Mouse (Mus musculus) C2C12 (cell line): ENCODE data around the gene Eif3g.

Experiments used
- CEBPB ChIP-seq: IDR thresholded peaks from one replicate; pipeline ENCODE4 v1.6.1; 2011; ENCODE audit warnings: low read depth, mild to moderate bottlenecking, control low read depth, moderate library complexity
- CTCF ChIP-seq: IDR thresholded peaks from one replicate; pipeline ENCODE4 v1.5.1; 2011; ENCODE audit not compliant: control insufficient read depth, insufficient read depth, insufficient read length
- FOSL1 ChIP-seq: IDR thresholded peaks from one replicate; pipeline ENCODE4 v1.8.0; 2011; ENCODE audit warnings: mild to moderate bottlenecking, low read length; ENCODE audit not compliant: poor library complexity, insufficient read depth, severe bottlenecking
- MAX ChIP-seq: IDR thresholded peaks from one replicate; pipeline ENCODE4 v1.6.1; 2011; ENCODE audit warnings: mild to moderate bottlenecking, control low read depth
- MYOD1 ChIP-seq: IDR thresholded peaks from one replicate; pipeline ENCODE4 v1.6.1; 2011; ENCODE audit warnings: low read depth; ENCODE audit not compliant: control insufficient read depth, insufficient read length
- MYOG ChIP-seq: IDR thresholded peaks from one replicate; pipeline ENCODE4 v1.6.1; 2011; ENCODE audit not compliant: control insufficient read depth, insufficient read length; ENCODE audit errors: extremely low read depth
- USF1 ChIP-seq: IDR thresholded peaks from one replicate; pipeline ENCODE4 v1.6.1; 2011; ENCODE audit warnings: low read depth, mild to moderate bottlenecking, control low read depth, moderate library complexity

DNA sequence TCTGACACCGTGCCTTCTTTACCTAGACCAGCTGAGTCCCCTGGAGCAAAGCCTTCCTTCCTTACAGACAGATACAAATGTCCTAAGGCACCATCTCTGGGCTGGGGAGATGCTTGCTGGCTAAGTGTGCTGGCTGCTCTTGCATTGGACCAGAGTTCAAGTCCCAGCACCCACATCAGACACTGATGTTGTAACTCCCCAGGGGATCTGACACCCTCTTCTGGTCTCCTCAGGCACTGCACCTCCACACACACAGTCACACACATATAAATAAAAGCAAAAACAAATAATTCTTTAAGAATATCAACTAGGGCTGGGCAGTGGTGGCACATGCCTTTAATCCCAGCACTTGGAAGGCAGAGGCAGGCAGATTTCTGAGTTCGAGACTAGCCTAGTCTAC, 48.2 kb downstream of the Eif3g start:
- TF ChIP-seq USF1 (no peak), CTCF (no peak), FOSL1 (no peak), MAX (no peak), MYOD1 (no peak), MYOG (no peak), CEBPB (no peak)
